In genomic region chr8:124349663-124350062, GRCm38 (mm10) we compare ENCODE assay signal across 8 mouse cellular contexts.
A peak's percentile ranks its signal among the peaks of the same experiment; 100 is the strongest.
DNase-seq lines count a peak whose midpoint lies in the region; ATAC-seq and TF ChIP-seq lines count a peak whose summit lies in the region.

No protein-coding gene starts in this region.

- no peak overlapping the region for H3K4me3 ChIP-seq in heart, adult 2 months
- H3K4me3 ChIP-seq in heart, embryonic 10.5 days: no peak overlapping the region
- no peak overlapping the region for H3K4me3 ChIP-seq in limb, embryonic 10.5 days
- no peak overlapping the region for H3K4me3 ChIP-seq in midbrain, embryonic 16.5 days (ENCODE audit: low read depth, low read length)
- no peak overlapping the region for H3K4me3 ChIP-seq in spleen, adult 2 months (ENCODE audit: extremely low read depth, insufficient read depth, insufficient read length)

- H3K27me3 ChIP-seq in heart, adult 2 months (ENCODE audit: control insufficient read depth, insufficient read depth, low read length): no peaks in the 10 kb centered on the region
- peaks cover 13% of the 10 kb centered on the region; the same call in 1 of the 2 replicates for H3K27me3 ChIP-seq in heart, embryonic 10.5 days (ENCODE audit: insufficient read depth, poor library complexity, severe bottlenecking)
- no peaks in the 10 kb centered on the region for H3K27me3 ChIP-seq in limb, embryonic 10.5 days (ENCODE audit: low read depth, poor library complexity, severe bottlenecking)
- H3K27me3 ChIP-seq in midbrain, embryonic 16.5 days (ENCODE audit: control insufficient read depth, insufficient read depth, low read depth, low read length): no peaks in the 10 kb centered on the region
- no peaks in the 10 kb centered on the region for H3K27me3 ChIP-seq in spleen, adult 2 months (ENCODE audit: control insufficient read depth, insufficient read depth, low read length)

- no peak for TF ChIP-seq POLR2A in heart, adult 2 months (IDR thresholded peaks at IDR 0.05; ENCODE audit: insufficient read depth, low read depth, low read length)
- no peak for TF ChIP-seq POLR2A in spleen, adult 2 months (IDR thresholded peaks at IDR 0.05; ENCODE audit: low read depth, low read length)

- peak; percentile 97; the same call in 1 of the 2 replicates for TF ChIP-seq CTCF in heart, adult 2 months (IDR thresholded peaks at IDR 0.05)
- peak; percentile 85; the same call in 1 of the 2 replicates for TF ChIP-seq CTCF in spleen, adult 2 months (IDR thresholded peaks at IDR 0.05; ENCODE audit: extremely low read depth, insufficient read depth, insufficient read length, insufficient replicate concordance)

- H3K9ac ChIP-seq in heart, adult 2 months (ENCODE audit: low read depth, low read length): no peak overlapping the region
- H3K9ac ChIP-seq in midbrain, embryonic 16.5 days (ENCODE audit: low read depth, low read length): no peak overlapping the region

- TF ChIP-seq EP300 in heart, adult 2 months (IDR thresholded peaks at IDR 0.05; ENCODE audit: insufficient read depth, low read depth, low read length): peak; percentile 91; the same call in 1 of the 2 replicates

- ATAC-seq in midbrain, embryonic 16.5 days: peak; percentile 40; the same call in 1 of the 2 replicates

- no peaks in the 10 kb centered on the region for H3K9me3 ChIP-seq in heart, embryonic 10.5 days
- no peaks in the 10 kb centered on the region for H3K9me3 ChIP-seq in limb, embryonic 10.5 days (replicated peaks)
- H3K9me3 ChIP-seq in midbrain, embryonic 16.5 days (replicated peaks; ENCODE audit: control insufficient read depth, low read length, poor library complexity, severe bottlenecking): no peaks in the 10 kb centered on the region

- H3K4me2 ChIP-seq in midbrain, embryonic 16.5 days (ENCODE audit: low read length): no peak overlapping the region

- H3K27ac ChIP-seq in heart, adult 2 months: no peak overlapping the region
- no peak overlapping the region for H3K27ac ChIP-seq in heart, embryonic 10.5 days
- H3K27ac ChIP-seq in limb, embryonic 10.5 days: no peak overlapping the region
- no peak overlapping the region for H3K27ac ChIP-seq in midbrain, embryonic 16.5 days (ENCODE audit: low read length)
- H3K27ac ChIP-seq in spleen, adult 2 months (ENCODE audit: insufficient read depth, low read length): no peak overlapping the region

- intact Hi-C loops in heart, adult 2 months (cut with DNase I): loop anchor here (1.0 to 5.0 kb wide), 3 partner anchors 62 to 425 kb away; no protein-coding TSS in a partner anchor

- H3K4me1 ChIP-seq in heart, adult 2 months (ENCODE audit: control insufficient read depth, insufficient read depth, low read length): no peaks in the 10 kb centered on the region; the same call in 1 of the 2 replicates
- H3K4me1 ChIP-seq in heart, embryonic 10.5 days: peaks cover 4% of the 10 kb centered on the region; the same call in 1 of the 2 replicates
- H3K4me1 ChIP-seq in limb, embryonic 10.5 days: peaks cover 10% of the 10 kb centered on the region
- no peaks in the 10 kb centered on the region for H3K4me1 ChIP-seq in midbrain, embryonic 16.5 days (ENCODE audit: control insufficient read depth, insufficient read depth, low read length)
- no peaks in the 10 kb centered on the region for H3K4me1 ChIP-seq in spleen, adult 2 months (ENCODE audit: control insufficient read depth, insufficient read depth, insufficient read length)

- no peaks in the 10 kb centered on the region for H3K36me3 ChIP-seq in heart, adult 2 months (ENCODE audit: control insufficient read depth, insufficient read depth, low read length)
- H3K36me3 ChIP-seq in heart, embryonic 10.5 days: peaks cover 12% of the 10 kb centered on the region
- H3K36me3 ChIP-seq in limb, embryonic 10.5 days: peaks cover 6% of the 10 kb centered on the region
- H3K36me3 ChIP-seq in midbrain, embryonic 16.5 days (ENCODE audit: control insufficient read depth, insufficient read depth, low read length): peaks cover 4% of the 10 kb centered on the region; the same call in 1 of the 2 replicates
- peaks cover under 1% of the 10 kb centered on the region; the same call in 1 of the 2 replicates for H3K36me3 ChIP-seq in spleen, adult 2 months (ENCODE audit: control insufficient read depth, insufficient read depth, low read length)

- peak; percentile 67 to 90 for DNase-seq in heart, adult 2 months
- no peak for DNase-seq in heart, embryonic 10.5 days (ENCODE audit: low spot score)
- DNase-seq in cerebellum, adult 9-10 months: peak; percentile 87
- DNase-seq in frontal cortex, postnatal 14 days (ENCODE audit: low spot score in 2 of 2): peak; percentile 52 to 88
- DNase-seq in kidney, adult 18-20 months: peak; percentile 88
- DNase-seq in limb, embryonic 10.5 days (ENCODE audit: low spot score): peak; percentile 89
- peak; percentile 21 to 60 for DNase-seq in spleen, adult 2 months (ENCODE audit: low read depth in 1 of 2, low spot score in 2 of 2)

- 40% methylated on average over 7 of the region's 7 CpGs for WGBS in heart, adult 2 months
- 39% methylated on average over 7 of the region's 7 CpGs for WGBS in heart, embryonic 10.5 days
- WGBS in limb, embryonic 10.5 days: 40% methylated on average over 7 of the region's 7 CpGs
- WGBS in midbrain, embryonic 16.5 days: 40% methylated on average over 7 of the region's 7 CpGs
- 38% methylated on average over 7 of the region's 7 CpGs for WGBS in spleen, adult 2 months

- H3K79me2 ChIP-seq in heart, adult 2 months (replicated peaks; ENCODE audit: control insufficient read depth, insufficient read depth, low read length): no peaks in the 10 kb centered on the region
